8 mouse cellular contexts compared by ENCODE assay signal in genomic region chr11:79373031-79373430, GRCm38 (mm10).
DNase-seq lines count a peak whose midpoint lies in the region; TF ChIP-seq lines count a peak whose summit lies in the region.
"Had no signal": no experiment of that assay in that cellular context is flagged by ENCODE, and none has a peak within 500 bp of the region (broad histone marks: within the 10 kb centered on the region; RNA-seq: fewer than 3 reads in every experiment).

No protein-coding gene starts in this region.

- H3K4me3 ChIP-seq in E14TG2a.4 (replicated peaks; ENCODE audit: low read length) = no peak overlapping the region

- H3K4me1 ChIP-seq in E14TG2a.4 (replicated peaks; ENCODE audit: low read depth, low read length) = 0 out of 2 replicates have a peak, but pooled peaks cover 6% of the 10 kb centered on the region

- no peaks in the 10 kb centered on the region for H3K9me3 ChIP-seq in E14TG2a.4 (ENCODE audit: low read length)

- peak; percentile 24 to 28 for DNase-seq in kidney, postnatal 4 days
- no peak for DNase-seq in kidney, adult 9 months
- DNase-seq in 416B (ENCODE audit: low read depth) = peak; percentile 58
- DNase-seq in induced T-regulatory cell, adult 2 months (ENCODE audit: low read depth) = peak; percentile 34
- no peak for DNase-seq in right cerebral cortex, adult 2 months (ENCODE audit: low spot score in 2 of 2)
- no peak for DNase-seq in neural tube, embryonic 10.5 days (ENCODE audit: extremely low spot score, low spot score)
- DNase-seq: gastrocnemius, postnatal 25 days had no signal

- peak; percentile 90 for TF ChIP-seq CTCF in E14TG2a.4 (conservative IDR thresholded peaks at IDR 0.05; ENCODE audit: low read length)

- H3K36me3 ChIP-seq in E14TG2a.4 (ENCODE audit: insufficient read depth, low read length) = no peaks in the 10 kb centered on the region

- no peaks in the 10 kb centered on the region for H3K27me3 ChIP-seq in E14TG2a.4 (ENCODE audit: insufficient read depth, low read length)

Comparison
In these comparisons a context has a peak if more than half of its experiments do, and no peak if none do; other contexts are left out.
1. DNase-seq: peak in kidney, postnatal 4 days (2 of 2), 416B (single experiment) and induced T-regulatory cell, adult 2 months (single experiment); none in kidney, adult 9 months (single experiment), right cerebral cortex, adult 2 months (0 of 2) and neural tube, embryonic 10.5 days (single experiment).